Mouse (Mus musculus) G1E (cell line): ENCODE data around the gene Brca2.

Experiments used
- CTCF ChIP-seq: IDR thresholded peaks from 2 replicates; pipeline ENCODE4 v1.5.1; 2012; ENCODE audit warnings: low read depth, low read length, inconsistent platforms, mixed read lengths
- GATA1 ChIP-seq: IDR thresholded peaks from 2 replicates; pipeline ENCODE4 v1.6.1; 2012; ENCODE audit warnings: borderline replicate concordance, low read length, inconsistent platforms, mixed read lengths
- POLR2AphosphoS5 ChIP-seq: IDR thresholded peaks from 2 replicates; pipeline ENCODE4 v1.6.1; 2012; ENCODE audit warnings: low read depth, low read length, inconsistent platforms; ENCODE audit not compliant: insufficient replicate concordance
- TAL1 ChIP-seq: conservative IDR thresholded peaks from 2 replicates; pipeline ENCODE4 v1.6.1; 2012; ENCODE audit warnings: low read depth, low read length, inconsistent platforms, mixed read lengths

DNA sequence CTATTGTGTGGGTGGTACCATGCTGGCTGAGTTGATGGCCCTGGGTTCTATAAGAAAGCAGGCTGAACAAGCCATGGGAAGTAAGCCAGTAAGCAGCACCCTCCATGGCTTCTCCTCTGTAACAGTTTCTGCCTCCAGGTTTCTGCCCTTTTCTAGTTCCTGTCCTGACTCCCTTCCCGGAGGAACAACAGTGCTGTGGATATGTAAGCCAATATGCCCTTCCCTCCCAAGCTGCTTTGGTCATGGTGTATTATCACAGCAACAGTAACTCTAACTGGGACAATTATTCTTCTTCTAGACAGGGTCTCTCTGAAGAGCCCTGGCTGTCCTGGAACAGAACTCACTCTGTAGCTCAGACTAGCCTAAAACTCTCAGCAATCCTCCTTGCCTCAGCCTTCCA lies 88.7 kb downstream of the Brca2 start:
- TF ChIP-seq CTCF (no peak), TAL1 (no peak), GATA1 (no peak), POLR2AphosphoS5 (no peak)
